Mouse (Mus musculus): ENCODE measurements around the gene Rilpl1.
A peak's percentile ranks its signal among the peaks of the same experiment; 100 is the strongest.
"Not testable (repeated sequence)": the region's sequence is repeated elsewhere in the genome, so short reads cannot be mapped to it uniquely, and the experiment has no call there.

The Rilpl1 gene

GRCm38 (mm10) chr5:124529191-124529651 lies 2.0 kb downstream of the Rilpl1 start:
- DNase-seq = no peak

- DNase-seq = no peak
These were observed 2.4 kb downstream of the Rilpl1 start for GRCm38 (mm10) chr5:124528791-124529190.

GRCm38 (mm10) chr5:124528351-124528750 lies 2.8 kb downstream of the Rilpl1 start:
- DNase-seq = no peak

DNA sequence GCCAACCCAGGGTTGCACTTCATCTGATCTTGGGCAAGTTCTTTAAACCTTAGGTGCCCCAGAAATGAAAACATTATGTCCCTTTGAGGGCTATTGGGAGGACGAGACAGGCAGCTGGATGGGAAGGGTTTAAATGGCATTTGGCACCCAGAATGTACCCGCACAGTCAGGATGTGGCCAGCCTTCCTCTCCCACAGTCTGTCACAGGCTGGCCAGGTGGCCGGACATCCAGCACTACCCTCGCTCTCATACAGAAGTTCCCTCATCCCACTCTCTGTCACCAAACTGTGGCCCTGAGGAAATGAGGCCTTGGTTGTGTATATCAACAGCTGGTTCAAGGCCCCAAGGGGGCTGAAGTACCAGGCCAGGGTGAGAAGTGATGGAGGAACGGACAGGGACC lies 6.2 kb downstream of the Rilpl1 start:
- no peak for DNase-seq

DNA sequence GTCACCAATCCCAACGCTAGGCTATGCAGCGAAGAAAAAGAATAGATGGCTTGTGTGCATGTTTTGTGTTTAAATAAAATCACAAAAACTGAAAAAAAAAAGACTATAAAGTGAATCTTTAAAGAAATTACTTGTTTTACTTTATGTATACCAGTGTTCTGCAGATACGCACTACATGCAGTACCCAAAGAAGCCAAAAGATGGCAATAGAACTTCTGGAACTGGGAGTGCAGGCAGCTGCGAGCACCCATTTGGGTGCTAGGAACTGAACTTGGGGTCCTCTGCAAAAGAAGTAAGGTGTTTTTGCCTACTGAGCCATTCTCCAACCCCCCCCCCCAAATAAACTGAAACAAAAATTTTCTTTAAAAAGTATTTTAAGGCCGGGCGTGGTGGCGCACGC lies 8.2 kb downstream of the Rilpl1 start:
- DNase-seq = no peak

GRCm38 (mm10) chr5:124521588-124521987 lies 9.6 kb downstream of the Rilpl1 start:
- no peak for DNase-seq

GRCm38 (mm10) chr5:124518648-124519047 lies 12.5 kb downstream of the Rilpl1 start:
- DNase-seq = peak; percentile 90

DNA sequence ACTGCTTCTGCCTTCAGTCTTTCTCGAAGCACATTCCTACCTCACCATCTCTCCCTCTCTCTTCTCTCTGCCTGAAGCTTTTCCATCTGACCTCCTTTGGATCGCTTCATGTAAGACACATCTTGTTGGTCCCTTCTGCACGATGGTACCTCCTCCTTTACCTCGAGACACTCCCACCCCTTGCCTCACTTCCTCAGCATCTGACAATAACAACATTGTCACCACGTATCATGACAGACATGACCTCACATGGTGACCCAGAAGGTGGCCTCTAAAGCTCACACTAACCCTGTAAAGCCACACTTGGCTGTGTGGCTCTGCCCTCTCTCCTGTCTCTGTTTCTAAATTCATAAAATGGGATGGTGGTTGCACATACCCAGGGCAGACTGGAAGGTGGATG lies 15.4 kb downstream of the Rilpl1 start:
- no peak for DNase-seq

DNA sequence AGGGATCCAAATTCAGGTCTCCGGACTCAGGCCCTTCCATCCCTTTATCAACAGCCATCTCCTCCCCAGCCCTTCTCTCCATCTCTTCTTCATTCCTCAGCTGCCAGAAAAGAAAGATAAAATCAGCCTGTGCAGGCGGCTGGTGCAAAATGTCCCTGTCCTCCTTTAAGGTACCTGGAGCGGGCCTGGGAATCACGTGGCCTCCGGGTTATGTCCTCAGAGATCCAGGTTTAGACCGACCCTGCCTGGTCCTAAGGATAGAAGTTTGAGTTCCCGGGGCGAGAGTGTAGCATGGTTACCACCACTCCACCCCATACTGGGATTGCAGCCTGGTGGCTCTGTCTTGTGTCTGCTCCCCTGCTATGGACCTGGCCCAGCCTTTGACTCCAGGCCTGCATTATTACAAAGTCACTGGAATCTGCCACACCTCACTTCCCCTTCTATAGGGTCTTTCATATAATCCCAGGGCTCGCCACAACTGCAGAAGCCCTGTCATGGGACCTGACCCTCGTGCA lies 20.6 kb downstream of the Rilpl1 start:
- no peak for DNase-seq

DNA sequence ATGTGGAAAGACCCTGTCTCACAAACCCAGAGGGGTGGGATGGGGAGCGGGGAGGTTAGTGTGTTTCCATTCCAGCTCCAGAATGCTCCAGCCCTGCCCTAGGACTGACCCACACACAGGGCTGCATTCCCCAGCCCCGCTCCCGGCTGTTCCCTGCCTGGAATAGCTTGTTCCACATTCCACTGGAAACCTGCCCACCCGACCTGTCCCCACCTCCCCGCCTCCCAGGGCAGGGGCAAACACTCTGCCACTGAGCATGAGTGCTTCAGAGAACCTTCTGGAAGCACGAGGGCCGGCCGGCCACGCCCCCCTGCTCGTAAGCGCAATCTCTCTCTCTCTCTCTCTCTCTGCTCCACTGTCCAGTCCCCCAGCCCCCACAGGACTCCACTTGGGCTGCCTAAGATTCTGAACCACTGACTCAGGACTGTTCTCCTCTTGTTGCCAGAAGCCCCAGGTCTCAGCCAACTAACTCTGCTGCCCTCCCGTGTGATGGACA lies 21.4 kb downstream of the Rilpl1 start:
- no peak for DNase-seq

GRCm38 (mm10) chr5:124509200-124509599 lies 22.0 kb downstream of the Rilpl1 start:
- no peak for DNase-seq

GRCm38 (mm10) chr5:124506731-124507359 lies 24.3 kb downstream of the Rilpl1 start:
- no peak for DNase-seq

- DNase-seq = no peak
These were observed 26.0 kb downstream of the Rilpl1 start for GRCm38 (mm10) chr5:124505235-124505634.

DNA sequence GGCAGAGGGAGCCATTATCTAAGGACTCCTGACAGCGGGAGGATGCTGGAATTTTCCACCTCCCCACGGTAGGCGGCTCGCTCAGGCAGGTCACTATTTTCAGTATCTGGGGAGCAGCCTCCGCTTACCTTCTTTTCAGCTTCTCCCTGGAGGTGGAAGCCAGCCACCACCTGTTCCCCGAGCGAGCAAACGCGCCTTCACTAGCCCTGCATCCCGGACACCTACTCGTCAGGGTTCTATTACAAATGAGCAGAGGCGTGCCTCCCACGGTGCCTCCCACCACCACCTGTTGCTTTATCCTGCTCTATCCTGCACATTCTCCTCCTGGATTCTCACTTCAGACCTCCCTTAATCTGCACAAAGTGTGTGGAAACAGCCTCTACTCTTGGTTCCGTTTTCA lies 27.4 kb downstream of the Rilpl1 start:
- peak; percentile 93 for DNase-seq

DNA sequence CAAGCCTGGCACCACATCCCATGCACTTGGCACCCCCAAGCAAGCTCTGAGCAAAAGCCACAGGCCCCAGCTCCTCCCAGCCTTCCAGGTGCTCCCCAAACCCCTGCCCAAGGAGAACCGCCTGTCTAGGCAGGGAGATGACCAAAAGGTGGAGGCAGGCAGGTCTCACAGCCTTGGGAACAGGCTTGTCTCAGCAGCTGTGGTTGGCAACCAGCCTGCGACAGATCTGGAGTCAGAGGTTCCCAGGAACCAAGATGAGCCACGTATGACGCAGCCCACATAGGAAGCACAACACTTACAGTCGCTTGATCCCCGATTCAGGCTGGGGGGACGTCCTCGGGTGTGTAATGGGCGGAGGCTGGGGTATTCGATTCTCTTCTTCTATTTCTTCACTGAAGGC lies 29.6 kb downstream of the Rilpl1 start:
- DNase-seq = no peak

- peak; percentile 67 for DNase-seq
These were observed 30.6 kb downstream of the Rilpl1 start for GRCm38 (mm10) chr5:124500573-124500972.

- not testable (repeated sequence) for DNase-seq
These were observed 31.2 kb downstream of the Rilpl1 start for GRCm38 (mm10) chr5:124500037-124500436.

DNA sequence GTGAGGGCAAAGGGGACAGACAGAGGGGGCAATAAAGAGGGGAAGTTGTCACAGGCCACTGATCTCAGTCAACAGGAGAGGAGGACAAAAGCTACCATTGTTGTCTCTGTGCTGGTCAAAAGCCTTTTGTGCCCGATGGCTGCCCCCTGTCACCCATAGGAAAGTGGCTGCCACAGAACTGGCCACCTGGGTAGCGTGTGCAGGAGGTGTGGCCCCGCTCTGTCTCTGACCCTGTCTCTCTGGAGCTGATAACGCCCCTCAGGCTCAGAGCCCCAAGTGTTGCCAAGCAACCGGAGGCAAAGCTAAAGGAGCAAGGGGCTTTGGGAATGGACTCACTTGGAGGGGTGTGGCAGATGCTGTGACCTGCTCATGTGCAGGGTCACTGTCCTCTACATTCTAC lies 32.2 kb downstream of the Rilpl1 start:
- DNase-seq = no peak

DNA sequence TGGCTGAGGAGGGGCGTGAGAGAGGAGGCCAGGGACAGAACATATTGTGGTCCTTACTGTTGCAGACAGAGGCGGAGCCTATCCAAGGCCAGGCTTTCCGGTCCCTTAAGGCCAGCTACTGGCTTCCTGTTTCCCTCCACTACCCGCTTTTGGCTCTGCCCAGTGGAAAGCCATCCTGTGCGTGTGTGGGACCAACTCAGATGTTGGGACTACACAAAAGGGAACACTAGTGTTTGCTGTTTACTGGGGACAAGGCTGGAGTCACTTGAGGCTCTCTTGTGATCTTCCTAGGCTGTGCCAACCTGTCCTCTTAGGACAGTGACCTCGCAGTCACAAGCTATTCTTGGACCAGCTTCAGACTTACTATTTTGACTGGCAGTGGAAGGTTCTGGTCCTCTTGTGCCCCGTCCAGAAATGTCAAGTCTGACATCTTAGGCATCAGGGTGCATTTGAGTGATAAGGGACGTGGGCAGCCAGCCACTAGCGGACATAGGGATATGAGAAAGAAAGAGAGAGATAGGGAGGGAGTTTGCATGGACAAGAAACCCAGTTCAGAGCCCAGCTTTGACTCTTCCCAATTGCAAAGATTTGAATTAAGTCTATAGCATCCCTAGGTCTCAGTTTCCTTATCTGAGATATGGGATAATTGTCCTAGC lies 32.8 kb downstream of the Rilpl1 start:
- peak; percentile 74 for DNase-seq

- no peak for DNase-seq
These were observed 34.3 kb downstream of the Rilpl1 start for GRCm38 (mm10) chr5:124496614-124497514.

GRCm38 (mm10) chr5:124495547-124495946 lies 35.6 kb downstream of the Rilpl1 start:
- no peak for DNase-seq

DNA sequence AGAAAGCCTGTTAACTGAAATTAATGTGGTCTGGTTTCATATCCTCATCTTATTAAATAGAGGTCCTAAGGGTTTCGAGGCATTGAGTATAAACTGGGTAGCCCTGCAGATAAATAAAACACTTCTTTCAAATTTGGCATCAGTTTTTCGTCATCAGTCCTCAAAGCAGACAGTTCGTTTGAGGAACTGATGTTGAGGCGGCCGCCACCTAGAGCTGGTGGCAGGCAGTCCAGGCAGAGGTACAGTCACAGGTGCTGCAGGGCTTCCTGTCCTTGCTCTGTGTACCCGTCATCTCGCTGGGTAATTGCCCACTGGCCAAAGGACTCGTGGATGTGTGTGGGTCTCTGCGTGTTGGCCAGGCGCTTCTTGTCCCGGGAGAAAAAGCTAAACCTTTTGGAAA lies 37.7 kb downstream of the Rilpl1 start:
- no peak for DNase-seq

DNA sequence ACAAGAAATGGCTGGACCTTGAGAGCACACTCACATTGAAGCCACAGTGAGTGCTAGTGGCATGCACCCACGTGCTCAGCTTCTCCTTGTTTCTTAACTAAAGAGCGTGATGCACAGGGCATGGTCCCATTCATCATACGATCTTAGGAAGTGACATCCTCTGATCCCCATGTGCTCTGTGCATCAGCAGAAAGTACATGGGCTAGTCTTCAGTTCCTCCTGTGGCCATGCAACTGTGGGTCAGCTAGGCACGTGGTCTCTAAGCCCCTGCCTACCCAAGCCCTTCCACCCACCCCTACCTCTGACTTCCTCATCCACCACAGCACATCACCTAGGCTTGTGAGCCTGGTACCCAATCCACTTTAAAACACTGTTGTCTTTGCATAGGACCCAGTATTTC lies 38.6 kb downstream of the Rilpl1 start:
- DNase-seq = peak; percentile 83

Data from layer of hippocampus, adult 9-11 months (tissue).